Mouse (Mus musculus) C2C12 (cell line): ENCODE results near the gene Slc41a2. TPM values are rescaled to one million over a fixed set of nuclear protein-coding genes. Genes with fewer than 3 reads are reported as not detected.
"Not testable (repeated sequence)": the region's sequence is repeated elsewhere in the genome, so short reads cannot be mapped to it uniquely, and the experiment has no call there.

ENCODE experiments used
- H3K27me3 ChIP-seq: one replicate; pipeline ENCODE4 v1.6.1; 2011; ENCODE audit not compliant: control insufficient read depth, insufficient read depth, insufficient read length
- H3K36me3 ChIP-seq: one replicate; pipeline ENCODE4 v1.6.1; 2011; ENCODE audit not compliant: control insufficient read depth, insufficient read depth
- H3K4me3 ChIP-seq: one replicate; pipeline ENCODE4 v1.5.1; 2011; ENCODE audit warnings: mild to moderate bottlenecking, control low read depth; ENCODE audit not compliant: poor library complexity, insufficient read depth, severe bottlenecking
- H3K79me2 ChIP-seq: one replicate; pipeline ENCODE4 v1.6.1; 2011; ENCODE audit not compliant: control insufficient read depth, insufficient read depth
- H3K79me3 ChIP-seq: one replicate; pipeline ENCODE4 v1.6.1; 2011; ENCODE audit warnings: low read depth, control low read depth
- H3ac ChIP-seq: one replicate; pipeline ENCODE3; 2011; ENCODE audit warnings: low read depth; ENCODE audit not compliant: control insufficient read depth, insufficient read length
- CEBPB ChIP-seq: IDR thresholded peaks from one replicate; pipeline ENCODE4 v1.6.1; 2011; ENCODE audit warnings: low read depth, mild to moderate bottlenecking, control low read depth, moderate library complexity
- CTCF ChIP-seq: IDR thresholded peaks from one replicate; pipeline ENCODE4 v1.5.1; 2011; ENCODE audit not compliant: control insufficient read depth, insufficient read depth, insufficient read length
- FOSL1 ChIP-seq: IDR thresholded peaks from one replicate; pipeline ENCODE4 v1.8.0; 2011; ENCODE audit warnings: mild to moderate bottlenecking, low read length; ENCODE audit not compliant: poor library complexity, insufficient read depth, severe bottlenecking
- MAX ChIP-seq: IDR thresholded peaks from one replicate; pipeline ENCODE4 v1.6.1; 2011; ENCODE audit warnings: mild to moderate bottlenecking, control low read depth
- MYOD1 ChIP-seq: IDR thresholded peaks from one replicate; pipeline ENCODE4 v1.6.1; 2011; ENCODE audit warnings: low read depth; ENCODE audit not compliant: control insufficient read depth, insufficient read length
- MYOG ChIP-seq: IDR thresholded peaks from one replicate; pipeline ENCODE4 v1.6.1; 2011; ENCODE audit not compliant: control insufficient read depth, insufficient read length; ENCODE audit errors: extremely low read depth
- USF1 ChIP-seq: IDR thresholded peaks from one replicate; pipeline ENCODE4 v1.6.1; 2011; ENCODE audit warnings: low read depth, mild to moderate bottlenecking, control low read depth, moderate library complexity
- polyA plus RNA-seq: library from polyadenylated mRNA; unstranded; fragments of >200 nt; fragmentation: generic; extraction: Trizol; gene quantifications from one replicate; pipeline ENCODE4 v1.2.1, GENCODE M21; 2012; ENCODE audit warnings: missing spikeins

The Slc41a2 gene
- polyA plus RNA-seq, 1 experiment, result 6.5 TPM

- Histone ChIP-seq H3K79me3 (no peaks in the 10 kb centered on the region), H3K27me3 (no peaks in the 10 kb centered on the region), H3K36me3 (peaks cover 48% of the 10 kb centered on the region), H3K4me3 (no peak overlapping the region), H3ac (no peak overlapping the region), H3K79me2 (no peaks in the 10 kb centered on the region)
- TF ChIP-seq MYOD1 (no peak), USF1 (no peak), FOSL1 (no peak), CEBPB (no peak), MYOG (no peak), MAX (no peak), CTCF (no peak)
Measured at GRCm38 (mm10) chr10:83382528-83382927, 44.8 kb upstream of the Slc41a2 start.

GRCm38 (mm10) chr10:83380501-83380900, 42.8 kb upstream of the Slc41a2 start:
- no peak overlapping the region for H3K4me3 ChIP-seq
- H3K27me3 ChIP-seq, result no peaks in the 10 kb centered on the region
- no peaks in the 10 kb centered on the region for H3K79me3 ChIP-seq
- no peaks in the 10 kb centered on the region for H3K79me2 ChIP-seq
- TF ChIP-seq CTCF (no peak), MYOD1 (no peak), USF1 (no peak), FOSL1 (no peak), CEBPB (no peak), MYOG (no peak), MAX (no peak)
- no peak overlapping the region for H3ac ChIP-seq
- peaks cover 51% of the 10 kb centered on the region for H3K36me3 ChIP-seq

DNA sequence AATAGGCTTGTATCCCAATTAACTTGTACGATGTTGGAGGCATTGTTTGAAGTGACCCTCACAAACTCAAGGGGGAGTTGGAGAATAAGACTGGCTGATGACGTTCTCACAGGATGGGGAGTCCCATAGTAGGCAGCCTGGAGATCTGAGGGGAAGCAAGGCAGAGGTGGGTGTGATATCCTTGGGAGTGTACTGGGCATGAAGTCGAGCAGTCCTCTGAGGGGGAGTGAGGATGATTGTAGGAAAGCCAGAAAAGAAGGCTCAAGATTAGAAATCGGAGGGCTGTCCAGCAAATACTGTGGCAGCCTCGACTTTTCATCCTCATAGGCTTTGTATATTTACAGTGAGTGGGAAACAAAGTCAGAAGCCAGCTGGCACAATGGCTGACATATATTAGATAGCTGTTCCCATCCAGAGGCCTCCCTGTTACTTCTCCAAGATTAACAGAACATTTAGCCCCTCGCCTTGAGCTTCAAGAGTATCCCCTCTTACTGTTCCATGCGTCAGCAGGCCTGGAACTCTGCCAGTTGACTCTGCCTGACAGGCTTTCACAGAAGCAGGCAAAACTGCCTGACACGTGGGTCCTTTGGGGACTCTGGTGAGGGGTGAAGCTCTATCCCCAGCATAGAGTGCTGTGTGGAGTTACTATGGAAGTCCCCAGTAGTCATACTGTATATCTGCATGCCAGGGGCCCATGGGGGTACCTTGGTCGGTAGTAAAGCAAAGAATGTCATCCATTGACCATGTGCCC, 40.6 kb upstream of the Slc41a2 start:
- Histone ChIP-seq H3K36me3 (peaks cover 51% of the 10 kb centered on the region), H3ac (no peak overlapping the region), H3K79me3 (no peaks in the 10 kb centered on the region), H3K4me3 (no peak overlapping the region), H3K27me3 (no peaks in the 10 kb centered on the region), H3K79me2 (no peaks in the 10 kb centered on the region)
- TF ChIP-seq MYOG (no peak), MYOD1 (no peak), CTCF (no peak), MAX (no peak), USF1 (no peak), CEBPB (no peak), FOSL1 (no peak)

- TF ChIP-seq CEBPB (no peak), MAX (no peak), USF1 (no peak), FOSL1 (no peak), MYOG (no peak), CTCF (no peak), MYOD1 (no peak)
- no peaks in the 10 kb centered on the region for H3K27me3 ChIP-seq
- H3K4me3 ChIP-seq, result no peak overlapping the region
- H3K79me3 ChIP-seq, result no peaks in the 10 kb centered on the region
- peaks cover 55% of the 10 kb centered on the region for H3K36me3 ChIP-seq
- H3K79me2 ChIP-seq, result no peaks in the 10 kb centered on the region
- H3ac ChIP-seq, result no peak overlapping the region
Measured at GRCm38 (mm10) chr10:83376911-83377682, 39.4 kb upstream of the Slc41a2 start.

DNA sequence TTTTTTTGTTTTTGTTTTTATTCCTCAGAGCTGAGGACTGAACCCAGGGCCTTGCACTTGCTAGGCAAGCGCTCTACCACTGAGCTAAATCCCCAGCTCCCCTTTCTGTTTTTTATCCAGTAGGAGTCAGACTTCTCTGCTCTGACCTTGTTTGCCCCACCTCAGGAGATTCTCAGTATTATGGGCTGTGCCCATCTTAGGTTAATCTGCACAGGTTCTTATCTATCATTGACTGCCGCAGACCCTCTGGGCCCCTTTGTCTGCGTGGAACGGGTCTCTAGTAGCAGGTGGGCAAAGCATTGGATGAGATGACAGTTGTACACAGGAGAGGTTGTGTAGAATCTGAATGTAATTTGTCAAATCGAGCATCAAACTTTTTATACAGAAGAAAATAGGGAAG, 37.8 kb upstream of the Slc41a2 start:
- H3K79me2 ChIP-seq, H3ac ChIP-seq: not testable (repeated sequence)
- H3K36me3 ChIP-seq, result peaks cover 65% of the 10 kb centered on the region

GRCm38 (mm10) chr10:83374045-83374656, 36.5 kb upstream of the Slc41a2 start:
- Histone ChIP-seq H3K27me3 (no peaks in the 10 kb centered on the region), H3K79me2 (peaks cover 12% of the 10 kb centered on the region), H3ac (no peak overlapping the region), H3K79me3 (no peaks in the 10 kb centered on the region), H3K36me3 (peaks cover 65% of the 10 kb centered on the region), H3K4me3 (no peak overlapping the region)
- TF ChIP-seq USF1 (no peak), MAX (no peak), FOSL1 (no peak), MYOD1 (no peak), CTCF (no peak), CEBPB (no peak), MYOG (no peak)

More for the DNA sequence above, 37.8 kb upstream of the Slc41a2 start:
- not testable (repeated sequence) for H3K79me3 ChIP-seq, H3K4me3 ChIP-seq, H3K27me3 ChIP-seq
